Mouse (Mus musculus): ENCODE measurements around the gene Caap1. TPM values are rescaled to one million over a fixed set of nuclear protein-coding genes. Genes with fewer than 3 reads are reported as not detected.

Caap1 gene
- total RNA-seq, 2 experiments from 2014 or later, result 11.3 to 12.1 TPM

GRCm38 (mm10) chr4:94523321-94523720, 33.3 kb downstream of the Caap1 start:
- DNase-seq (ENCODE audit: low spot score in 2 of 2), result peak in 1 of 2 experiments; percentile 15
- intact Hi-C loops (cut with DNase I), result no loop called here

- intact Hi-C loops (cut with DNase I), result loop anchor here (5.0 kb wide), 1 partner anchor 500 kb away; no protein-coding TSS in a partner anchor
- DNase-seq (ENCODE audit: low spot score in 2 of 2), result peak; percentile 51 to 57
Observed at GRCm38 (mm10) chr4:94517631-94518030, 39.0 kb downstream of the Caap1 start.

DNA sequence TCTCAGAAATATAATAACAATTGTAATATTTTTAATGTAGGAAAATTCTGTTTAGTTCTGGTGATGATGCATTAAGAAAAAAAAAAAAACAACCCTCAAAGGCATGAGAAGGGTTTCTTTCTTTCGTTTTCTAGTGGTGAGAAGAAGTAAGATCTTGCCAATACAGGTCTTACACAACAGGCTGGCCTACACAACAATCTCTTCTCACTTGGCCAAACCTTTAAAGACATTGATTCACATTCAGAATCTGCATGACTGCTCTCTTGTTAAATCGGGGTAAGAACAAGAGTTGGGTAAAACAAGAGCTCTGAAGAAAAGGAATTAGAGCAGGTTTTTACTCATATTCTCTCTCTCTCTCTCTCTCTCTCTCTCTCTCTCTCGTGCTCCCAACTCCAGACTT, 41.2 kb downstream of the Caap1 start:
- no peak for DNase-seq (ENCODE audit: low spot score in 2 of 2)

GRCm38 (mm10) chr4:94476749-94477399, 79.7 kb downstream of the Caap1 start:
- peak; percentile 6 to 37 for DNase-seq (ENCODE audit: low spot score in 2 of 2)
- intact Hi-C loops (cut with DNase I), result no loop called here

More for the DNA sequence above, 41.2 kb downstream of the Caap1 start:
- intact Hi-C loops (cut with DNase I), result loop anchor here (5.0 kb wide), 1 partner anchor 498 kb away; no protein-coding TSS in a partner anchor

- intact Hi-C loops (cut with DNase I), result no loop called here
- DNase-seq (ENCODE audit: low spot score in 2 of 2), result no peak
Observed at GRCm38 (mm10) chr4:94473286-94473685, 83.3 kb downstream of the Caap1 start.

GRCm38 (mm10) chr4:94459424-94459823, 97.2 kb downstream of the Caap1 start:
- intact Hi-C loops (cut with DNase I), result loop anchor here (10.0 kb wide), 1 partner anchor 445 kb away; no protein-coding TSS in a partner anchor
- no peak for DNase-seq (ENCODE audit: low spot score in 2 of 2)

DNA sequence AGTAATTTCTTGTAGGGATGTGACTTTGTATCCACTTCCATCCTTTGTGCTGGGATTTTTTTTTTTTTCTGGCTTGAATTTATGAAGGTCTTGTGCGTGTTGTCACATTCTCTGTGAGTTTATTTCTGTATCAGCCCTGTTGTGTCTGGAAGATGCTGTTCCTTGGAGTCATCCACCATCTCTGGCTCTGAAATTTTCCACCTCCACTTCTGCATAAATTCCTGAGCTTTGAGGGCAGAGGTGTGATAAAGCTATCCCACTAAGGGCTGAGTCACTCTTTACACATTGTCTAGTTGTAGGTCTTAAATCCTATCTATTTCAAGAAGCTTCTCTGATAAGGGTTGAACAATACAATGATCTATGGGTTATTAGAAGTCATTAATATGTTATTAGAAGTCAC, 101.7 kb downstream of the Caap1 start:
- peak in 1 of 2 experiments; percentile 87 for DNase-seq (ENCODE audit: low spot score in 2 of 2)
- intact Hi-C loops (cut with DNase I), result loop anchor here (10.0 kb wide), 1 partner anchor 440 kb away; no protein-coding TSS in a partner anchor

Other genes with a start within 250 kb of the Caap1 start
- not detected for gene Gm10306, start 250 bp downstream of the Caap1 start, total RNA-seq (2021)
- gene Plaa, start 46.4 kb upstream of the Caap1 start, total RNA-seq (2021), result 10 to 100 TPM; 43.5 to 45.0 TPM
- gene Ift74, start 57.7 kb upstream of the Caap1 start, total RNA-seq (2021), result 10 to 100 TPM; 22.4 to 26.6 TPM
- gene Lrrc19, start 93.3 kb upstream of the Caap1 start, total RNA-seq (2021), result not detected
- gene Tek, start 182.5 kb upstream of the Caap1 start, total RNA-seq (2021), result 10 to 100 TPM in 1 of 2 experiments, 1 to 10 TPM in 1; 9.3 to 10.8 TPM

Data from left cerebral cortex, postnatal 25 days (tissue).